Mouse (Mus musculus): ENCODE measurements around the gene Slc36a3. TPM values are rescaled to one million over a fixed set of nuclear protein-coding genes. Genes with fewer than 3 reads are reported as not detected.

The Slc36a3 gene
- total RNA-seq, 1 experiment from 2014 or later, result not detected

Other genes with a start within 250 kb of the Slc36a3 start
- 0.19 TPM in 1 of 2 replicates, not detected in the other for gene Gpx3, start 249.3 kb downstream of the Slc36a3 start, total RNA-seq (2017)
- gene Tnip1, start 188.8 kb downstream of the Slc36a3 start, total RNA-seq (2017), result 26.6 and 44.4 TPM in 2 replicates
- gene Anxa6, start 118.3 kb downstream of the Slc36a3 start, total RNA-seq (2017), result 62.0 and 69.8 TPM in 2 replicates
- gene Ccdc69, start 73.6 kb downstream of the Slc36a3 start, total RNA-seq (2017), result 47.6 and 48.7 TPM in 2 replicates
- gene Gm2a, start 53.6 kb downstream of the Slc36a3 start, total RNA-seq (2017), result 70.1 and 79.8 TPM in 2 replicates
- gene Slc36a2, start 33.4 kb upstream of the Slc36a3 start, total RNA-seq (2017), result not detected in 2 replicates
- 2.7 and 6.4 TPM in 2 replicates for gene Slc36a1, start 52.6 kb upstream of the Slc36a3 start, total RNA-seq (2017)
- gene Fat2, start 184.9 kb upstream of the Slc36a3 start, total RNA-seq (2017), result 0.15 and 0.19 TPM in 2 replicates